Mouse (Mus musculus): Measurements from ENCODE around the gene Trim47.

The Trim47 gene

DNA sequence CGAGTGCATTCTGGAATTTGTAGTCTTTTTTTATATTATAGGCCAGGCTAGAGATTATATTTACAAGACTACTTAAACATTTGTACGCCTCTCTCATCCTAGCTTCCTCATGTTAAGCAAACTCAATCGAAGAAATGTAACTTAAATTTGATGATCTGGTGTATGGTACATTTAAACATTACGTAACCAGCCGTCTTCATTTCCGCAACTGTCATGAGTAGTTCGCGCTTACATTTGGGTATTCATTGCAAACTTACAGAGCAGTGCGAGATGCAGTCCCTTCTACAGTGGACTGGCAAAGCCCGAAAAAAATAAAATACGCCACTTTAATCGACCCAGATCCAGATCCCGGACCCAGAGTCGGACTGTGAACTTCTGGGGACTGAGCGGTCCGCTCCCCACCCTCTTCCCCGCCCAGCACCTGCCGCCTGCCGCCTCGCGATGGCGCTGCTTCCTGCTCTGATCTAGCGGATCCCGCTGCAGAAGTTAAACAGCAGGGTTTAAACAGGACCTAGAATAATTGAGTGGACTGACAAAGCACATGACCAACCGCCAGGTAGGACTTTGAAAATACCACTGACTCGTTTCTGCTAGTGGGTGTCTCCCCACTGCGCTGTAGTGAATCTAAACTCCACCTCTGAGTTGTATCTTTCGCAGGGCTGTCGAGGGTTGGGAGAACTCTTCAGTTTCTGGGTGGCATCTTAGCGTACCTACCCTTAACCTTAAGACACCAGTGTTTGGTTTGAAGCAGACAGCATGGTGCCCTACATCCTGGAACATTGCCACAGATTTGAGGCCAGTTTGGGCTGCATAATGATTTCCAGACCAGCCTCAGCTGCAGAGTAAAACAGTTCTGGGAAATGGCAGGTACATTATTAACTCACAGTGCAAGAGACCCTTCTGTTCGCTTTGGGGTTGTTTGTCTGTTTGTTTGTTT lies 39.5 kb downstream of the Trim47 start:
- DNase-seq = peak; percentile 94

DNA sequence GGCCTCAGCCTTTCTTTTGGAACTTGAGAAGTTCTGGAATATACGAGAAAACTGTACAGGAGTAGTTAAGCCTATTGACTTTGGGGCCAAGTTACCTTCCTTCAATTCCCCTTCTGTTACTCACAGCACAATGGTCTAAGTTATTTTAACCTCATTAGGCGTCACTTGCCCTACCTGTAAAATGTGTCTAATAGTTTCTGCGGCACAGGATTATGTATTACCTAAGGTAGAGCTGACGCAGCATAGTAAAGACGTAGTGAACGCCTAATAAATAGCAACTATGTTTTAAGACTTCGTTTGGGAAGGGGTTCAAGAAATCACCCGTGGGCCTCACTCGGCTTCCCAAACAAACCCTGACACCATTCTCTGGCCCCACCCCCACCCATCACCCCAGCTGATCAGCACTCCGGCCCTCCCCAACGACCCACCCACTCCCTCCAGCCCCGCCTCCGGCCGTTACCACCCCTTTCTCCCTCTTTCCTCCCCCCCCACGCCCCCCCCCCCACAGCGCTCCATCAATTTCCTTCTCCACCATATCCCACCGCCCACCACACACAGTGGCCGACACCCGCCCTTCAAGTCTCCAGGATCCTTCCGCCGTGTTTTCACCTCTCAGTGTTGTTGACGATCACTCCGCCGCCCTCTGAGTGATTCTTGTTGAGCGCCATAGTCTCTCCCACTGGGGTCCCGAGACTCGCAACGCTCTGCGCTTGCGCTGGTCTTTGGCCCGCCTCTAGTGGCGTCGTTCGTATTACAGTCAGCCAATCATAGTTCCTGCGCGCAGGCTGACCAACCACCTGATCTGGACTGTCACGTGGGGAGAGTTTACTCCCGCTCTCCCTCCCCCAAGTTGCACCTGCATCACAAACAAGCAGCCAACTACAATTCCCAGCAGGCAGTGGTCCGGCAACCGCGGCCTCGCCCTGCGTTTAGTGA lies 40.5 kb downstream of the Trim47 start, which contains the start of gene Wbp2:
TSS of gene Wbp2 (minus strand) at position 738 of the 936 bp plus-strand sequence.
- peak; percentile 96 for DNase-seq

DNA sequence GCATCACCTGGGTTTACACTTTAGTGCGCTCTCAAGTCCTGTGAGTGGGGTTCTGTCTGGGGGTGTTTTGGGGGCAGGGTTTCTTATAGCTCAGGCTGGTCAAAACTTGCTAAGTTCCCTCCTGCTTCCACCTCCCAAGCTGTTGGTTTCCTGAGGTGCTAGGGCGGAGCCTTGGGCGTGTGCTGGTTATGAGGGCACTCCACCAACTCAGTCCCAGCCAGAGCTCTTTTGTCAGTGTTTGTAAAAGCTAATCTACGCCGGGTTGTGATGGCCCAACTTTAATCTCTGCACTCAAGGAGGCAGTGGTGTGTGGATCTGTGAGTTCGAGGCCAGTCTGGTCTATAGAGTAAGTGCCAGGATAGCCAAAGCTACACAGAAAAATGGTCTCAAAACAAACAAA lies 42.8 kb downstream of the Trim47 start:
- DNase-seq = no peak

DNA sequence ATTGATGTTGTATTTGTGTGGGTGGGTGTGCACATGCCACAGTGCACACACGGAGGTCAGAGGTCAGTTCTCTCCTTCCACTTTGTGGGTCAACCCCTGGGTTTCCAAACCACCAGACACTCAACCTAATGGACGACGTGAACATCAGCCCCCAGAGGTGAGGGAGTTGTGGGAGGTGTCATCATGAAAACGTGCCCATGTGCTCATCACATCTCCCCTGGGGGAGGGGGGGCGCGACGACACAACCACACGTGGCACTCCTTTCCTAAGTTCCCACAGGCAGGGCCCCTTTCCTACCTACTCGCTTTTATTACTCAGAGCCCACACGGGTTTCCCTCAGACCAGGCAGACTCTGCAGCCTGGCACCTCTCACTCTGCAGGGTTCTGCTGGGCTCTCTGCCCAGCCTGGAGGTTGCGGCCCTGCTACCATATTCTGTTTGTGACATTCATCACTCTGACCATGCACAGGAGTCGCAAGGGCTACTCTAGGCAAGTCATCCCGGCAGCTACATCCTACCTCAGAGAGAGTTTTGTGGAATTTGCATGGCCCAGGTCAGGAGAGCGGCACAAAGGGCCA lies 43.8 kb downstream of the Trim47 start:
- no peak for DNase-seq

DNA sequence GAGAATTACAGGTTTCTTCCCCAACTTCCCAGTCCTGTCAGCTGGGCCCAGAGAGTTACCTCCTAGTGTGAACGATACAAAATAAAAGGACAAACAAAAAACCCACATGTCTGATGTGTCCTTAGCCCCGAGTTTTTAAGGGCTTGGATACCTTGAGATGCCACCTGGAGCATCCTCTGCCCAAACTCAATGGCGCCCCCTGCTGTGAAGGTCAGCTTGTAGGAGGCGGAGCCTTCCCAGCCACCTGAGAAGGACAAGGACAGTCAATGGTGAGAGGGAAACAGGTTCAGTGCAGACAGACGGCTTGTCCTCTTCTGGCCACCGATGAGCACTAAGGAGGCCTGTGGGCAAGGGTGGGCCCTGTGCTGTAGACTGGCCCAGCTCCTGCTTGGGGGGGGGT lies 45.9 kb downstream of the Trim47 start:
- DNase-seq = peak; percentile 82

DNA sequence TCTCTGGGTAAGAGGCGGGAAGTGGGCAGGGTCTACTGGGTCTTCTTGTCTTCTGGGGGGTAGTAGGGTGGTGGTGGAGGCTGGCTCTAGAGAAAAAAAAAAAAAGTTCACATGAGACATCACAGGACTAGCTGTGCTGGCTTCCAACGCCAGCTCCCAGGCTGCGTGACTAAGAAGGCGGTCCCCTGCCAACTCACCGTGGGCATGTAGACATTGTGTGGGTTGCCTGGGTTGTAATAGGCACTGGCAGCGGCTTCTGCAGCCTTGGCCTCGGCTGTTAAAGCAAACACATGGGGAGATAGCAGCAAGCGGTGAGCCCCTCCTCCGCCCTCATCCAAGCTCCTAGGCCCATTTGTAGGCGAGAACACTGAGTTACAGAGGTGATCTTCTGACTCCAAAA lies 47.5 kb downstream of the Trim47 start:
- no peak for DNase-seq

DNA sequence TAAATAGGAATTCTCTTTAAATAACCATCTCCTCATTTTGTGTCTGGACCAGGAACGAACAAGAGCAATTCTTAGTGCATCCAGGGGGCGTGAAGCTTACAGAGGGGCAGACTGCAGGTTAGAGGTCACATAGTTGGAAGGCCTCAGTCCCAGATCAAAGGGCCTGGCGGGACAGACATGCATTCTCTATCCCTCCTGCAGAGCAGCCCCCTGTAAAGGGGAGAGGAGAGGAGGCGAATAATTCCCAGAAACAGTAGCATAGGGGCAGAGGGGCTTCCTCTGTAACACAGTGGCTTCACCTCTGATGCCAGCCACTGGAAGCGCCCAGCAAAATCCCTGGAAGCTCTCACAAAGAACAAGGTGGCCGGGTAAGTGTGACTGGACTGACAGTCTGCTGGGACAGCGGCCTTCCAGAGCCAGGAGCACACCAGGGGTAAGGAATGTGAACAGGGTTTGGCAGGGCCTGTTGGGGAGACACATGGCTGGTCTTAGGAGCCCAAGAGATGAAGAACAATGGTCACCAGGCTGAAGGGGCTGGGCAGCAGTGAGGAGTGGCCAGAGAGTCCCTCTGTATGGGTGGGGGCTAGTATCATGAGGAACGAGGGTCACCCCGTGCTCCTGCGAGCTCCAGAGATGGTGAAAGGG lies 48.2 kb downstream of the Trim47 start:
- no peak for DNase-seq

DNA sequence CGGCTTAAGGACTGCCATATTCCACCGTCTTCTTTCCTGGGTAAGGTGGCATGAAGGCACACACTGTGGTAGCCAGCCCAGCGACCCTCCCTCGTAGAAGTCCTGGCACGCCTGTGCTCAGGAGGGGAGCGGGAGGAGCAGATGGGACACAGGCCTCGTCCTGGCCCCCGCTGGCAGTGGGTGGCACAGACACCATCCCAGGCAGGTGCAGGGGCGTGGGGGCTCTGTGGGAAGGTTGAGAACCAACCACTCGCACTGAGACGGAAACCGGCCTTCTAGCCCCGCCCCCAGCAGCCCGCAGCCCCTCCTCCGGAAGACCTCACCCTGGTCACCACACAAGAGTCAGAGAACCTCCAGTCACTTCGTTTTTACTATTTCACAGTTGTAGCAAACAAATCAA lies 48.8 kb downstream of the Trim47 start:
- peak; percentile 75 for DNase-seq

DNA sequence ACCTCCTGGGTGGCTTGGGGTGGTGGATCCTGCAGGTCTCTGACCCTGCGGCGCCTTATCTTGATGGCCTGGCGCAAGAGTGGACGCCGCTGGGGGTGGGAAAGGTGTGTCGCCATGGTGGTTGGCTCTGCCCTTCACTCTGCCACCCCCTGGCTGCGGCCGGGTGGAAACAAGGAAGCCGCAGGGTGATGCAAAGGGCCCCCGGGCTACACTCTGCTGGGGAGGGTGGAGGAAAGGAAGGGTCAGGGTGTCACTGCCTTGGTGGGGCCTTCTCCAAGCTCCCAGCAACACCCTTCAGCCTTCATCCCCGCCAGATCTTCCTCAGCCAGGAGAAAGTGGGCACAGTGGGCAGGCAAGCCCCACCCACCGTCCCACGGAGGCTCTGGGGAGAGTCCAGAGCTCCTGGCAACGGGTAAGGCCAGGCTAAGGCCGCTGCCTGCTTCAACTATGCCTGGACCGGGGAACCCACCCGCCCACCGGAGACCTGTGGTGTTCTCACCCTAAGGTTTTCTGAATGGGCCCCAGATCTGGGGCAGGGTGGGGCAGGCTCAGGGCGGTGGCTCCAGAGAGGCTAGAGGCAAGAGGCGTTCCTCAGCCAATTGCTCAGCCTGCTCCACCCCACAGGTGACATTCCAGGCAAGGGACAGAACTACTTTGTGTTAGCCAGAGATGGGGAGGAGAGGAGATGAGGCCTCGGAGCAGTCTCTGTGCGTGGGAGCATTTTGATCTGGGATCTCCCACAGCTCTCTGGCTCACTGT lies 49.4 kb downstream of the Trim47 start, which contains the start of gene Unc13d:
TSS of gene Unc13d (minus strand) at position 516 of the 759 bp plus-strand sequence.
- peak; percentile 67 for DNase-seq

DNA sequence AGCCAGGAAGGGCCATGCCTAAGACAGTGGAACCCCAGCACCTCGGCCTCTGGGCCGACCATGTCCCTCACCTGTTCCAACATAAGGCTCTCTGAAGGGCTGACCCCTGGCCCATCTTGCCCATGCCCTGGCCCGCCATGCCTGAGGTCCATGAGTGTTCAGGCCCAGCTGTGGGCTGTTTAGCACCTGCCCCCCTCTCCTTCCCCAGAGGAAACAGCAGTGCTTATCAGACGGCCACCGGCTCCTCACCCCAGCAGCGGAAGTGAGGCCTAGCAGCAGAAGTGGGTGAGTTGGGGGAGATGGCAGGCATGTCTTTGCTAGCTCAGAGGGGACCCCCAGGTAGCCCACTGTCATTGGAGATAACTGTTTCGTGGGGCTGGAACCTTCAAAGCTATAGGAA lies 50.2 kb downstream of the Trim47 start:
- DNase-seq = no peak

DNA sequence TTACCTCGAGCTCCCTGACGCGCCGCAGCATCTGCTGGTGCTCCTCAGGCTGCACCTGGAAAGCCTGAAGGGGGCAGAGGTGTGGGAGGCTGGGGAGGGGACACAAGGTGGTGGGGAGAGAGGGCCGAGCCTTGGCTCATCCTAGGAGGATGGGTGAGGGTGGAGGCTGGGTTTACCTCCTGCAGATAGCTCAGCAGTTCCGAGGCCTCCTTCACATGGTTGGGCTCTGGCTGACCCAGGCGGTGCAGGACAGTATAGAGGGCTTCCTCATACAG lies 50.8 kb downstream of the Trim47 start:
- DNase-seq = no peak

DNA sequence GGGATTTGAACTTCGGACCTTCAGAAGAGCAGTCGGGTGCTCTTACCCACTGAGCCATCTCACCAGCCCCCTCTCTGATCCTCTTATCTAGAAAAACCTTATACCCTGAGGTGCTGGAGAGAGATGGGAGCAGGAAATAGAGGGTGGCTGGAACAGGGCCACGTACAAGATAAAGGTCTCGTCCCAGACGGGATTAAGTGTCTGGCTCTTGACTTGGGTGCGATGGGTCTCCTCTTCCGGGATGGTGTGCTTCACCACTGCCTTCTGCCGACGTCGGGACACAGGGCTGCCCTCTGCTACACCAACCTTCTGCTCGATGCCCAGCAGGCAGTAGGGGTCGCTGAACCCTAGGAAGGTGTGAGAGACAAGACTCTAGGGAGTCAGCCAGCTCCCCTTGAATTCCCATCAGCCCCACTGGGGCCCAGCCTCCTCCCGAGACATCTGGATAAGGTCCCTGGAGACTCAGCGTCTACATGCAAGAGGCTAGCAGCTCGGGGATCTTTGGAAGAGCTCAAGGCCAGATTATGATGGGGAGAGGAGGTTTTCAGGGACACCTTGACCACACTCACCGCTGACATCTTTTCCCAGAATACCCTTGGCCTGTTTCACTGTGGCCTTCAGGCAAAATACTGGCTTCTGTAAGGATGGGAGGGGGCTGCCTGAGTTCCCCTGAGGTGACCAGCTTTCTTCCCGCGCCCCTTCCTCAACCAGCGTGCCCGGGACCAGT lies 51.3 kb downstream of the Trim47 start:
- no peak for DNase-seq

DNA sequence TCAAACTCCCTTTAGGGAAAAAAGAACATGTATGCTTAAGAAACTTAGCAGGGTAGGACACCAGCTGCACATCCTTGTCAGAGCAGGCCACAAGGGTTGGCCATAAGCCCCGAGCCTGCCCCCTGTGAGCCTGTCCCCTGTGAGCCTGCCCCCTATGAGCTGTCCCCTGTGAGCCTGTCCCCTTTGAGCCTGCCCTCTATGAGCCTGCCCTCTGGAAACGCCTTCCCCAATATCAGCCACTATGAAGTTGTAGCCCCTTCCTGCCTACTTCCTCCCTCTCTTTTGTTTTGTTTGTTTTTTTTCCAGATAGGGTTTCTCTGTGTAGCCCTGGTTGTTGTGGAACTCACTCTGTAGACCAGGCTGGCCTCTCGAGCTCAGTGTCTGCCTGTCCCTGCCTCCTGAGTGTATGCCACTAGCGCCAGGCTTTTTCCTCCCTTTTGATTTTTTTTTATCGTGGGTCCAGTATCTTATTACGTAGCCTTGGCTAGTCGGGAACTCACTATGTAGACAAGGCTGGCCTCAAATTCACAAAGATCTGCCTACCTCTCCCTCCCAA lies 52.5 kb downstream of the Trim47 start:
- DNase-seq = no peak

DNA sequence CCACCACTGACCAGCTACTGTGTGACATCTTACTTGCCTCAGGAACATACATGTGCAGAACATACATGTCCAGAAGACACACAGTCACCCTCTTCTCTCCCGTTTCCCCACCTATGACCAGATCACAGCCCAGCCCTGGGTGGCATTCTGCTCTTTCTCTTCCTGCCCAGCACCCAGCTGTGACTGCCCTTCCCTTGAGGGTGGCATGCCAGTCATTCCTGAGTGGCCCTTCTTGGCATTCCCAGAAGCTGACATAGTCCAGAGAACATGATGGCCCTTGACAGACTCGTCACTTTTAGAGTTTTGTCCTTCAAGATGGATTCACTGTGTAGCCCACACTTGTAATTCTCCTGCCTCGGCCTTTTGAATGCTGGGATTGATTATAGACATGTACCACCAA lies 54.4 kb downstream of the Trim47 start:
- peak; percentile 40 for DNase-seq

DNA sequence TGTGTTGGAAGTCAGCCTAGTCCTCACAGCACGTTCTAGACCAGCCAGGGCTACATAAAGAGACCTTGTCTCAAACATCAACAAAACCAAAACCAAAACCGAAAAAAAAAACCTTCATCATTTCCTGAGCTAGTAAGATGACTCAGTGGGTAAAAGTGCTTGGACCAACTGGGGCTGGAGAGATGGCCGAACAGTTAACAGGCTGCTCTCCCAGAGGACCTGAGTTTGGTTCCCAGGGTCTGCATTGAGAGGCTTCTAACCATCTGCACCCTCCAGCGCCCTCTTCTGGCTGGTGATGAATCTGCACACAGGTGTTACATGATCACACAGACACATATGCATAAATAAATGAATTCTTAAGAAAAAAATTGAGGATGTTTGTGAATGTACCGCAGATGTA lies 55.5 kb downstream of the Trim47 start:
- peak; percentile 35 for DNase-seq

DNA sequence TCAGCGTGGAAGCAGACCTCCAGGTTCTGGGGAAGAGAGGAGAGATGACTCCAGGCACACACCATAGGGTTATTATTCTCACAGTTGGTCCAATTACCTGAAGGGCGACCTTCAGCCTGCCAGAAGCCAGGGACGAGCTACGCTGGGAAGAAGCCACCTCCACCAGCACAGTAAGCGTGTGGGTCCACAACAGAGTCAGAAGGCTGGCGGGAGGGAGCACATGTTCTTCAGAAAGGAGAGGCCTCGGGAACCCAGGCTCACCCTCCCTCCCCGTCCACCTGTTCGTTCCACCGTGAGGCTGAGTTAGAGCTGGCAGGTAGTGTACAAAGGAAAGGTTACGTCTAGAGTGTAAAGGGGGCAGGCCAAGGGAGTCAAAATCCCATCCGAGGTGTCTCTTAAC lies 61.7 kb downstream of the Trim47 start:
- no peak for DNase-seq

DNA sequence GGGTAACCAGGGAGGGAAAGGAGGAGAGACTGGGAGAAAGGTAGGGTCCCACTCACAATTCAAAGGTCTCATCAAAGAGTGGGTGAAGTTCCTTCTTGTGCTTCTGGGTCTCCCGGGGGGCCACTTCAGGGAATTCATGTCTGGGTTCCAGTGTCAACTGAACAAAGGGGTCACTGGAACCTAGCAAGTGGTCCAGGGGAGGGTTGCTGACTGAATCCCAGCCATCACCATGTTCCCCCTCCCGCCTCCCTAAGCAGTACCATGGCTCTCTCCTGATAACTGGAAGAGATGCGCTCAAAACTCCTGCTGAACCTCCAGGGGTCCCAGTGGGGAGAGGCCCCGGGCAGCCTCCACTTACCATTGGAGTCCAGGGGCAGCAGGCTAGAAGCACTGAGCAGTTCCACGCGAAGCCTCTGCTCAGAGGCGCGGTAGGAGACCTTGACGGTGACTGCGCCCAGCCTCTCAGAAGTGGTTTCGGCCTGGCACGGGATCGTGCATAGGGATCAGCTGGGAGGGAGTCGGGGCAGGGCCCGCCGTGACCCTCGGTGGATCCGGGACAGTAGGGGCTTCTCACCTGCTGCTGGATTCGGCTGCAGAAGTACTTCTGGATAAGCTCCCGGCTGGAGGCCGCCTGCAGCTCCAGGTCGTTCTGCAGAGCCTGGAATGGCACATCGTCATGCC lies 62.7 kb downstream of the Trim47 start:
- DNase-seq = no peak

DNA sequence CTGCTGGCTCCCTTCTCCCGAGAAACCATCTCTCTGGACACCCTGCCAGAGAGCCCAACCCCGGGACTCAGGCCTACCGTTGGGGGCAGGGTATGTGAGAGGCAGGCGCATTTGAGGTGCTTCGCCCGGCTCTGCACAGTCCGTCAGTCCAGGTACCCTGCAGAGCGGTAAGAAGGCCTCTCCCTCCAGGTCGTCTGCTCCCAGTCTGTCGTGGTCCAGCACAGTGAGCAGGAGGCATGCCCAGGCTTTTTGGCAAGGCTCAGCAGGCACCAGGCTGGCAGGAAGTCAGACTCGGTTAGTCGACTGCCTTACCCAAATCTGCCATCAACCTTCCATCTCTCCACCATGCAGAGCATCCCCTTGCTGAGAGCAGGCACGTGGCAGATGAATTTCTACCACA lies 63.4 kb downstream of the Trim47 start:
- no peak for DNase-seq

DNA sequence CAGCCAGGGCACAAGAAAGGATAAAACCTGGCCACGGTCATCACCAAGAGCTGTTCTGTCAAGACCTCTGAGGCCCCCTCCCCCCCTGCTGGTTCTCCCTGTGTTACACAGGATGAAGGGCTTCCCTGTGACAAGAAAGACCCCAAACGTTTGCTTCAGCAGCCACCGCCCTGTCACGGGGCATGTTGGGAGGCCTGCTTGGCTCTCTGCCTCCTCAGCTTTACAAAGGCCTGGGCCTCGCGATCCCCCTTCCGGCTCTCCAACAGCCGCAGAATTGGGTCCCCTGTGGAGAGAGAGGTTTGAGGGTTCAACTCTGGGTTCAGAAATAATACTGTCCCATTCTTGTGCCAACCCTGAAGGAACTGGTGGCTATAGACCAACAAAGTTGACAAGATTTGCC lies 64.5 kb downstream of the Trim47 start:
- no peak for DNase-seq

DNA sequence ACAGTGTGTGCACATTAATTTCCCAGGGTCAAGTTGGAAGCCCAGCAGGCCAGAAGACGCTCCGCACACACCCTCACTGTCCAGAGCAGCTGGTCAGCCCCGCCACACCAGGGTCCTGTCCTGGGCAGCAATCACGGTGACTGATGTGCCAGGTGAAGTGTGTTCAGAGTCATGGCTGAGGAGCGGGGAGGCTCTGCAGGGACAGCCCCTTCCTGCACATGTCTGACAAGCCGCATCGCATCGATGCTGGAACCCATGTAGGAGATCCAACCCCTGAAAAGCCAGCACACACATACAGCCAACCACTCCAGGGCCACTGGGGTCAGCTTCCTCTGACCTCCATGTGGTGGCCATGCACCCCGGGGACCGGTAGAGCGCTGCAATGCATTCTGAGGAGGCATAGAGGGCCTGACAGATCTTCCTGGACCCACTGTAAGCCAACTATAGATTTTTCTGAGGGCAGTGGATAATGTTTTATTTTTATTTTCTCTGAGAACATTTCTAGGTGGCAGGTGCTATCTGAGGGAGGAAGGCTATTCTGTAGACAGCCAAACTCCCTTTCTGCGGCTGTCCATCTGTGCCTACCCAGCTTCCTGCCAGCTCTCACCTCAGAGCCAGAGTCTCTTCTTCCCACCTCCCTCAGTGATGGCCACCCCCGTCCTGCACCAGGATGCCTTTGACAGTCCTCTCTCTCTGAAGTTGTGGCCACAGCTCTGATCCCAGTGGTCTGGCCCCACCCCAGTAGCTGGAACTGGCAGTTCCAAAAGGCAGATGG lies 65.2 kb downstream of the Trim47 start:
- DNase-seq = no peak

Measured in lung, postnatal 14 days (tissue).